In genomic region chr17:34898706-34899052, GRCm38 (mm10) we compare ENCODE assay signal across 9 mouse cellular contexts. TPM values are rescaled to one million over a fixed set of nuclear protein-coding genes. Genes with fewer than 3 reads are reported as not detected.
DNase-seq lines count a peak whose midpoint lies in the region; ATAC-seq and TF ChIP-seq lines count a peak whose summit lies in the region.
"Had no signal": no experiment of that assay in that cellular context is flagged by ENCODE, and none has a peak within 500 bp of the region (broad histone marks: within the 10 kb centered on the region; RNA-seq: fewer than 3 reads in every experiment).

No protein-coding gene starts in this region.

- peaks cover 32% of the 10 kb centered on the region for H3K4me1 ChIP-seq in heart, embryonic 12.5 days (replicated peaks)
- peaks cover 11 to 17% of the 10 kb centered on the region in 2 experiments; a peak in 3 of 4 replicates for H3K4me1 ChIP-seq in ES-E14 (ENCODE audit: control insufficient read depth in 2 of 2, insufficient read depth in 2 of 2, low read length in 2 of 2, poor library complexity in 1 of 2)
- H3K4me1 ChIP-seq in embryonic fibroblast, embryonic 13.5 days (ENCODE audit: control insufficient read depth, insufficient read depth, low read length): no peaks in the 10 kb centered on the region
- peaks cover 40% of the 10 kb centered on the region for H3K4me1 ChIP-seq in limb, embryonic 12.5 days (replicated peaks)

- no peak for DNase-seq in heart, adult 9 months (ENCODE audit: low spot score in 2 of 2)
- DNase-seq in ES-E14 (ENCODE audit: low read depth, low spot score): no peak
- DNase-seq in retina, postnatal 1 day: peak; percentile 69
- DNase-seq in testis, postnatal 10 days (ENCODE audit: low spot score): no peak
- DNase-seq in layer of hippocampus, adult 9-11 months: no peak

- peaks cover 32% of the 10 kb centered on the region for H3K36me3 ChIP-seq in heart, embryonic 12.5 days
- peaks cover 7% of the 10 kb centered on the region for H3K36me3 ChIP-seq in ES-E14 (ENCODE audit: control insufficient read depth, insufficient read depth, low read length, poor library complexity, severe bottlenecking)
- peaks cover 39% of the 10 kb centered on the region for H3K36me3 ChIP-seq in limb, embryonic 12.5 days

- peak overlapping the region; percentile 92 for H3K4me2 ChIP-seq in heart, embryonic 12.5 days
- peak overlapping the region; percentile 91 for H3K4me2 ChIP-seq in limb, embryonic 12.5 days

- in situ Hi-C loops in ES-E14 (cut with MboI; ENCODE audit: low sequenced_read_pairs in 2 of 2, unreplicated experiment in 2 of 2): no loop called here

- ATAC-seq in heart, embryonic 12.5 days (ENCODE audit: insufficient number of reproducible peaks, low FRiP score): 0 out of 2 replicates have a peak, but pooled peaks have one; percentile 13
- no peak for ATAC-seq in limb, embryonic 12.5 days (ENCODE audit: insufficient number of reproducible peaks, insufficient read depth, low FRiP score, low TSS enrichment, low read depth)

- TF ChIP-seq CTCF in embryonic fibroblast, embryonic 13.5 days (IDR thresholded peaks at IDR 0.05; ENCODE audit: borderline replicate concordance, insufficient read depth, low read length): no peak

- no peaks in the 10 kb centered on the region for H3K9me3 ChIP-seq in heart, embryonic 12.5 days (replicated peaks)
- no peaks in the 10 kb centered on the region for H3K9me3 ChIP-seq in ES-E14 (ENCODE audit: control insufficient read depth, insufficient read depth, low read depth, low read length)
- no peaks in the 10 kb centered on the region for H3K9me3 ChIP-seq in limb, embryonic 12.5 days

- WGBS in heart, embryonic 12.5 days: 0% methylated on average over 3 of the region's 47 CpGs
- 1% methylated on average over 28 of the region's 47 CpGs for WGBS in limb, embryonic 12.5 days

- H3K27ac ChIP-seq in heart, embryonic 12.5 days (ENCODE audit: poor library complexity, severe bottlenecking): peak overlapping the region; percentile 90
- peak overlapping the region; percentile 85 for H3K27ac ChIP-seq in ES-E14 (ENCODE audit: insufficient read depth, low read depth, low read length, poor library complexity, severe bottlenecking)
- no peak overlapping the region for H3K27ac ChIP-seq in embryonic fibroblast, embryonic 13.5 days (ENCODE audit: insufficient read depth, low read length)
- peak overlapping the region; percentile 97 for H3K27ac ChIP-seq in limb, embryonic 12.5 days

- no peaks in the 10 kb centered on the region for H3K27me3 ChIP-seq in heart, embryonic 12.5 days (replicated peaks)
- no peaks in the 10 kb centered on the region for H3K27me3 ChIP-seq in limb, embryonic 12.5 days

- H3K4me3 ChIP-seq in heart, embryonic 12.5 days: peak overlapping the region; percentile 90
- H3K4me3 ChIP-seq in ES-E14 (ENCODE audit: insufficient read depth in 1 of 2, low read depth in 1 of 2, low read length in 2 of 2, poor library complexity in 1 of 2, severe bottlenecking in 1 of 2): peak overlapping the region; percentile 75 to 97
- peak overlapping the region; percentile 79; the same call in 1 of the 2 replicates for H3K4me3 ChIP-seq in embryonic fibroblast, embryonic 13.5 days (ENCODE audit: insufficient read depth, low read length)
- H3K4me3 ChIP-seq in limb, embryonic 12.5 days (replicated peaks): peak overlapping the region; percentile 99

- no peak for TF ChIP-seq POLR2A in embryonic fibroblast, embryonic 13.5 days (IDR thresholded peaks at IDR 0.05; ENCODE audit: low read depth, low read length)

- H3K9ac ChIP-seq in heart, embryonic 12.5 days: peak overlapping the region; percentile 97
- peak overlapping the region; percentile 96 for H3K9ac ChIP-seq in ES-E14 (ENCODE audit: insufficient read depth, low read depth, low read length, poor library complexity, severe bottlenecking)
- H3K9ac ChIP-seq in limb, embryonic 12.5 days (replicated peaks): peak overlapping the region; percentile 98

TF ChIP-seq in ES-E14, 5 proteins besides CTCF, POLR2A, EP300 and RAD21:
- TF ChIP-seq HCFC1 (IDR thresholded peaks at IDR 0.05; ENCODE audit: borderline replicate concordance, insufficient read depth, low read length): no peak

RNA-seq across cellular contexts. Expression of gene Ehmt2, which starts 0.4 kb away (rescaled TPM):
- 49.1 and 51.6 TPM in 2 replicates for polyA plus RNA-seq in heart, embryonic 12.5 days (2016; fragmentation: Nextera tagmentation; extraction: Ambion mirVana)
- 124 and 147 TPM in 2 replicates for total RNA-seq in ES-E14 (2012; rRNA removed)
- polyA plus RNA-seq in embryonic fibroblast, embryonic 13.5 days (2011; ENCODE audit: insufficient read length, low read depth, missing spikeins): 84.7 and 94.2 TPM in 2 replicates
- polyA plus RNA-seq in limb, embryonic 12.5 days (2016; fragmentation: Nextera tagmentation; extraction: Ambion mirVana): 114 TPM in 2 replicates

RNA-seq across cellular contexts. Expression of gene C2, which starts 0.6 kb away (rescaled TPM):
- 0.24 and 0.35 TPM in 2 replicates for polyA plus RNA-seq in heart, embryonic 12.5 days (2016; fragmentation: Nextera tagmentation; extraction: Ambion mirVana)
- 5.0 TPM in 2 replicates for total RNA-seq in ES-E14 (2012; rRNA removed)
- polyA plus RNA-seq in embryonic fibroblast, embryonic 13.5 days (2011; ENCODE audit: insufficient read length, low read depth, missing spikeins): 3.0 and 6.6 TPM in 2 replicates
- polyA plus RNA-seq in limb, embryonic 12.5 days (2016; fragmentation: Nextera tagmentation; extraction: Ambion mirVana): 0.84 and 1.1 TPM in 2 replicates
- total RNA-seq: neutrophil, adult 5-6 weeks had no signal

RNA-seq across cellular contexts. Expression of gene Slc44a4, which starts 15.6 kb away (rescaled TPM):
- polyA plus RNA-seq in heart, embryonic 12.5 days (2016; fragmentation: Nextera tagmentation; extraction: Ambion mirVana): 0.08 TPM in 1 of 2 replicates, not detected in the other
- total RNA-seq in ES-E14 (2012; rRNA removed): 5.5 and 8.7 TPM in 2 replicates
- not detected in 2 replicates for polyA plus RNA-seq in embryonic fibroblast, embryonic 13.5 days (2011; ENCODE audit: insufficient read length, low read depth, missing spikeins)
- polyA plus RNA-seq in limb, embryonic 12.5 days (2016; fragmentation: Nextera tagmentation; extraction: Ambion mirVana): not detected in 2 replicates

RNA-seq across cellular contexts. Expression of gene Gm20547, which starts 16.8 kb away (rescaled TPM):
- not detected in 2 replicates for polyA plus RNA-seq in heart, embryonic 12.5 days (2016; fragmentation: Nextera tagmentation; extraction: Ambion mirVana)
- 0.31 TPM in 1 of 2 replicates, not detected in the other for total RNA-seq in ES-E14 (2012; rRNA removed)
- 0.58 TPM in 1 of 2 replicates, not detected in the other for polyA plus RNA-seq in embryonic fibroblast, embryonic 13.5 days (2011; ENCODE audit: insufficient read length, low read depth, missing spikeins)
- 0.18 TPM in 1 of 2 replicates, not detected in the other for polyA plus RNA-seq in limb, embryonic 12.5 days (2016; fragmentation: Nextera tagmentation; extraction: Ambion mirVana)
- total RNA-seq: neutrophil, adult 5-6 weeks had no signal

RNA-seq across cellular contexts. Expression of gene Zbtb12, which starts 19.4 kb away (rescaled TPM):
- 2.6 and 2.8 TPM in 2 replicates for polyA plus RNA-seq in heart, embryonic 12.5 days (2016; fragmentation: Nextera tagmentation; extraction: Ambion mirVana)
- 9.4 and 11.5 TPM in 2 replicates for total RNA-seq in ES-E14 (2012; rRNA removed)
- 12.3 and 16.2 TPM in 2 replicates for polyA plus RNA-seq in embryonic fibroblast, embryonic 13.5 days (2011; ENCODE audit: insufficient read length, low read depth, missing spikeins)
- polyA plus RNA-seq in limb, embryonic 12.5 days (2016; fragmentation: Nextera tagmentation; extraction: Ambion mirVana): 9.3 and 10.8 TPM in 2 replicates
